Mouse (Mus musculus): ENCODE results near the gene Galntl6.

- no peak for TF ChIP-seq CTCF (IDR thresholded peaks at IDR 0.05; ENCODE audit: control insufficient read depth, insufficient read depth, low read length)
- no peak for TF ChIP-seq POLR2A (IDR thresholded peaks at IDR 0.05; ENCODE audit: borderline replicate concordance, control insufficient read depth, low read depth, low read length)
These were observed 494.9 kb downstream of the Galntl6 start for GRCm38 (mm10) chr8:58417551-58417950.
